Mouse (Mus musculus): ENCODE measurements around the gene Gpc5.

DNA sequence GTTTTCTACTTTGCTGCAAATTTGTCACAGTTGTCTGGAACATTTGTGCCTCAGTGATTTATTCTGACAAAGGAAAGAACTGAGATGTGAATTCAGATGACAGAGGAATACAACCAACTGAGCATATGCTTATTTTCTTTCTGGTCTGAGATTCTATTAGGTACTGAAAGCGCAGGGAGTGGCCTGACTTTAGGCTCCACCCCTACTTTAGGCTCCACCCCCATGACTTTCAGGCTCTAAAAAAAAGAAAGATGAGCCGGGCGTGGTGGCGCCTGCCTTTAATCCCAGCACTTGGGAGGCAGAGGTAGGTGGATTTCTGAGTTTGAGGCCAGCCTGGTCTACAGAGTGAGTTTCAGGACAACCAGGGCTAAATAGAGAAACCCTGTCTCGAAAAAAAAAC, 87.9 kb downstream of the Gpc5 start:
- TF ChIP-seq CTCF (IDR thresholded peaks at IDR 0.05; ENCODE audit: insufficient read depth, low read depth, low read length) (no peak), POLR2A (IDR thresholded peaks at IDR 0.05; ENCODE audit: insufficient read depth, low read depth, low read length) (no peak)

Data from olfactory bulb, adult 2 months (tissue).